Mouse (Mus musculus) spleen, postnatal 14 days (tissue): ENCODE data around the gene Fam222b.

Experiments
- DNase-seq, 2 experiments: peaks; one replicate each; pipeline ENCODE4 v3.0.0; 2021 to 2022; ENCODE audit warnings: low spot score in 2 of 2

Gene Fam222b

DNA sequence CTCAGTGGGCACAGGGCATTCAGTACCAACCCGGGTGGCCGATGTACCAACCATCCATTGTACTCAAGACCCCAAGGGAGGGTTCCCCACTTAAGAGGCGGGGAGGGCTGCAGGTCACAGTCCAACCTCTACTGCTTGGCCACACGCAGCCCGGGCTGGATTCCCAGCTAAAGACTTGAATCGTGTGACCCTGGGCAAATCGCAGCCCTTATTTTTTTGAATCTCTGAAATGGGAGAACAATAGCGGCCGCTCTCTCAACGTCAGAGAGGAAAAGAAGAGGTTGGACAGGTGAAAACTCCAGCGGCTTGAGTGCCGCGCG is 70.1 kb downstream of the Fam222b start:
- DNase-seq, result no peak

DNA sequence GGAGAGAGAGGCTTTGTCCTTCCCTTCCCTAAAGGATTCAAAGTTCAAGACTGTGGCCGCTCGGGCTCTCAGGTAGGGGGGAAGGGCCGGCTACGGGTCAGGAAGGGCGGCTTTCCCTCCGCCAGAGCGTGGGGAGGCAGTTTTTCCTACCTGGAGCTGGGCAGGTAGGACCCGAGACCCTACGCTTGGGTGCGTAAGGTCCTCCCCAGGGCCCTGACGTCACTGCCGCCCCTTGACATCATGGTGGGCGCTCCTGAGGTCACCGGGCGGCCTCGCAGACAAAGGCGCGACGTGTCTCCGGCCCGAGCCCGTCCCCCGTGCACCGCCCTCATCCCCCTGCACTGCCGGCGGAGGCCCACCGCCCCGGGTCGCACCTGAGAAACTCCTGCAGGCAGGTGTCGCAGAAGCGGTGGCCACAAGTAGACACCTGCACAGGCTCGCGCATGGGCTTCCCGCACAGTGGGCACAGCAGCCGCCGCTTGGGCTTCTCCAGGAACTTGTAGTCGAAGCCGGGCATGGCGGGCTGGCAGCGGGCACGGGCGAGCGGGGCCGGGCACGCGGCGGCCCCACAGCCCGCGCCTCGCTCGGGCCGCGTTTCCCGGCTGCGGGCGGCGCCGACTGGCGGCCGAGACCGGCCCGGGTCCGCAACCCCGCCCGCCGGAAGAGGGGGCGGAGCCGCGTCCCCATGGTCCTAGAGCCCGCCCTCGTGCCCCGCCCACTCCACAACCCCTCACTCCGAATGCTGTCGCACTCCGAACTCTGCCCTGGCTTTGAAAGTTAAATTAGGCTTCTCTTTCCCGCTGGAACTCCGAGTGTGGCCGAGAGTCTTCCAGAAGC is 70.7 kb downstream of the Fam222b start, which contains the start of gene Traf4:
TSS of gene Traf4 (minus strand) at position 666 of the 837 bp plus-strand sequence.
- peak; percentile 71 to 74 for DNase-seq

DNA sequence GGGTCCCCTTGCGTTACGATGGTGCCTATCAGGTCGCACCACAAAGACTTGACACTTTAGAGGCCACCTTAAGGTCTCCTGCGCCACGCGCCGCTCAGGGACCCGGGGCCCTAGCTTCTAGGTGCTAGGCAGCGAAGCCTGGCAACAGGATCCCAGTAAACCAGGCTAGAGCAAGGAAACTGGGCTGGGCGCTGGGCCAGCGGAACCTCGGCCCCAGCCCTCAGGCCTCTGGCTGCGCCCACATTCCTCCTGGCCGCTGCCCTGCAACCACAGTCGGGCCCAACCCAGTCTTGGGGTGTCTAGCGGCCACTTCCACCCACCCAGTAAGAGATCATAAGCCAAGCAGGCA is 71.3 kb downstream of the Fam222b start:
- peak in 1 of 2 experiments; percentile 30 for DNase-seq

DNA sequence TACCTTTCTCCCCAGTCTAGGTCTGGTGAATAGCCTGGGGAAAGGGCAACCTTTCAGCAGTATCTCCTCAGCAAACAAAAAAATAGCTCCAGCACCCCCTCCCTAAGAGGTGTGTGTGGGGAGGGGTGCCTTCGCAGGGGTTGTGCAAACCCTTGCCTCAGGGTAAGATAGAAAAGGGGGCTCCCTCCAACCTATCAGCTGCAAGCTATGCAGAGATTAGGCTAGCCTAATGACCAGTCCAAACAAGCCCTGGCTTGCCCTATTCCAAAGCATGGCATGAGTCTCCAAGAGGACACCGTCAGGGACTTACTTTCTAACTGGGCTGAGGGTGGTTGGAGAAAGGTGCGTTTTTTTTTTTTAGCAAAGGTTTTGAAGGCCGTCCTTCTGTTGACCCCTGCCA is 71.7 kb downstream of the Fam222b start:
- DNase-seq, result no peak

DNA sequence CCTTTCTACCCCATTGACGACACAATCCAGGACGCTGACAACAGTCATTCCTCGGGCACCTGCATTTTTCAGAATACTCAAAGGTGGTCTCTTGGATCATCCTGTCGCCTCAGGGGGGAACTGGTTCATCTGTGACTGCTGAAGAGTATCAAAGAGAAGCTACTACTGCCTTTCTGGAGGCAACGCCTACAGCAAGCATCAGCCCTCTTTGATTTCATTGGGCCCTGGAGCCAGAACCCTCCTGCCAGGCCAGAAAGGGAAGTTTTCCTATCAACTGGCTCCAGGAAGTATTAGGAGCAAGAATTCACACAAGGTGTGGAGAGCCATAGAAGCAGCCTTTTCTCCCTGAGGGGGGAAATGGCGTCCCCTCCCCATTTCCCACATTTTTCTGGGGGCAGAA is 72.2 kb downstream of the Fam222b start:
- DNase-seq, result no peak

DNA sequence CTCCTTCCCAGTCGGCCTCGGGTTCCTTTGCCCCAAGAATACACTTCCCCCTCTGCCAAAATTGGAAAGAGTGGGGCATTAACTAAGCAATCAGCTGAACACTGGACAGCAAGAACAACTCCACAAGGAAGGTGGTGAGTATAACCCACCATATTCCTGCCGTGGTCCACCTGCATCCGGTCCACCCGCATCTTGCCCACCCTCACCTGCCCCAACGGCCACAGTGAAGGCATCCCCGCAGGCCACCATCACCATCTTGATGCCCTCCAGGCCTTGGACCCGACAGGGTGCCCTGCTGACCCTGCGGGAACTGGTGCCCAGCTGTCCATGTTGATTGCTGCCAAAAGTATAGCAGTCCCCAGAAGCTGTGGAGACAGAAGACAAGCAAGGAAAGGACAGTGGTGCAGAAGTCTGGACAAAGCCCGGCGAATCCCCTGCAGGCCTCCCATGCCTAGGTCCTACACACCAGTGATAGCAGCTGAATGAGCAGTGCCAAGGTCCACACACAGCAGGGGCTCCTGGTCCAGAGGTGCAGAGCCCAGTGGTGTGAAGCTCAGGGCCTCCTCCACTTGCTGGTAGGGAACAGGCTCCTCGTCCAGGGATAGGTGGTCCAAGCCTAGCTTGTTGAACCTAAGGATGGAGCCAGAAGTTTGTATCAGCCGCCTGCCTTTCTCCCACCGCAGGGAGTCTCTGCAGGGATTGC is 72.9 kb downstream of the Fam222b start:
- no peak for DNase-seq

- peak in 1 of 2 experiments; percentile 42 for DNase-seq
Observed at GRCm38 (mm10) chr11:78168541-78169468, 74.3 kb downstream of the Fam222b start.

DNA sequence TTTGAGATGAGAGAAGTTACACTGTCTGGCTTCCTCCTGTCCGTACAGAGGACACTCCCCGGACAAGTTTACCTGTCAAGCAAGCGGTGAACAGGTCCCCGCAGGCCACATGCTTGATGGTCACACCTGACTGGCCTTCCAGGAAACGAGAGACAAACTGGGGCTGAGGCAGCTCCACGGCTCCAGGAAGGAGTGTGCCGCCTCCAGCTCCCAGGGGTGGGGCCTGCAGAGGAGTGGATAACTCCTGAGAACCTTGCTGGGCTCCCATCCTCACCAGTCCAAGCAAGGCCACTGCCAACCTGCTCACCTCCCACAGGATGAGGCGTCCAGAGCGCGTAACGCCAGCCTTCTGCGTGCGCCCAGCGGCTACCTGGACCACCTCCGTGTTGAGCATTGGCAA is 75.8 kb downstream of the Fam222b start:
- DNase-seq, result no peak

- no peak for DNase-seq
Observed at GRCm38 (mm10) chr11:78171328-78171727, 76.9 kb downstream of the Fam222b start.

DNA sequence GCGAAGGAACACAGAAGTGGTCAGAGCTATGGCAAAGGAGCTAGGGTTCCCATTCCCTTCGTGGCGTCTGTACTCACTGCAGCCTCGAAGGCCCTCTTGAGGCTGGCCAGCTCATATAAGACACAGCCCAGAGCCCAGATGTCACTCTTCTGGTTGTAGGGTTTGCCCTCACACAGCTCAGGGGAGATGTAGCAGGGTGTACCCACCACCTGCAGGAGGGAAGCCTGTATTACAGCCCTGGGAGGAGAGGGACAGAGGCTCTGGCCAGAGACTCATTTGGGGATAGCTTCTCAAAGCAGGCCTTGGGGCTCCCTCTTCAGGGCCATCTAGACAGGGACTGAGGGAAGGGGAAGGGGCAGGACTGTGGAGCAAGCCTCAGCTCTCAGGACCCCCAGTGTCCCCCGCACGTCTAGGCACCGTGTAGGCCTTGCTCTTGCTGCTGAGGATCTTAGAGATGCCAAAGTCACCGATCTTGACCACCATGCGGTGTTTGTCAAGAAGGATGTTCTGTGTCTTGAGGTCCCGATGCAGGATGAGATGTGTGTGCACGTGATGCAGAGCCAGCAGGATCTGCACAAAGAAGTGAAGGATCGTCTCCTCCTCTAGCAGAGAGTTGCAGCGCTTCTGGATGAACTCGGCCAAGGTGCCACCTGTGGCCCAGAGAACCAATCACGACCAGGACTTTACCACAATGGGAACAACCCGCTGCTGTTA is 77.7 kb downstream of the Fam222b start:
- no peak for DNase-seq

GRCm38 (mm10) chr11:78172748-78173383 is 78.4 kb downstream of the Fam222b start:
- no peak for DNase-seq

- DNase-seq, result no peak
Observed at GRCm38 (mm10) chr11:78174506-78174905, 80.0 kb downstream of the Fam222b start.

- DNase-seq, result no peak
Observed at GRCm38 (mm10) chr11:78175771-78176401, 81.4 kb downstream of the Fam222b start.

DNA sequence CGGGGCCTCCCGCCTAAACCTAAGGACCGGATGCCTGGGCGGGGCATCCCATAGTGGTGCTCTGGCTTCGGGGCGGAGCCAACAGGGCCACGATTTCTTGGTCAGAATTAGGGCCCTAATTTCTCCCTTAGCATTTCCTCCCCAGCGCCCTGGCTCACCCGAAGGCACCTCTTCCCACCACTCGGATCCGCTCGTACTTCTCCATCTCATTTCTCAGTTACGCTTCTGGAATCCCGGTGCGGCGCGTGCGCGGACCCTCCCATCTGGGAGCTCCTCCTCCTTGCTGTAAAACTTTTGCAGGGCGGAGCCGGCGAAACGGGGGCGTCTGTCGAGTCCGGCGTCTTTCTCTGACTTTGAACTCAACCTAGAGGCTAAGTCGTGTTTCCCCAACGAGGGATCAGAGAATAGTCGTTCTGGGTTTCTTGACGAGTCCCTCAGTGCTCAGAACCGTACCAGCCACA is 82.0 kb downstream of the Fam222b start, which contains the start of the genes Nek8 and Tlcd1:
TSS of gene Nek8 (minus strand) at position 274 of the 461 bp plus-strand sequence.
TSS of gene Tlcd1 (plus strand) at position 310 of the 461 bp plus-strand sequence.
- DNase-seq, result peak; percentile 90 to 92

- no peak for DNase-seq
Observed at GRCm38 (mm10) chr11:78176905-78177331, 82.5 kb downstream of the Fam222b start.

DNA sequence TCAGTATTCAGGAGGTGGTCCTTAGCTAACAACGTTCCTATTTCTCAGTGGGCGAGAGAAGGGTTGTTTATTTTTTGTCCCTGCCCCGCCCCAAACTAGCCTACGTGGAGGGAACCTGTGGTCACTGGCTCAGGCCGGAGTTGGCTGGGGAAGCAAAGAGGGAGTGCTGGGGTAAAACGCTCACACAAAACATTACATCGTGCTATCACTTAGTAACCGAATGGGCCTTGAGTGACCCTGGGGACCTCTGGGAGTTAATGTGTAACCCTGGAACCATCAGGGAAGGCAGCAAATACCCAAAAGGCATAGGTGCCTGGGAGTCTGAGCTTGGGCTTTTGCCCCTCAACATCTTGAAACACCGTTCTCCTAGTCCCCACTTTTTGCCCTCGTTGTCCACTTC is 83.0 kb downstream of the Fam222b start:
- DNase-seq, result peak in 1 of 2 experiments; percentile 47

GRCm38 (mm10) chr11:78177903-78178858 is 83.7 kb downstream of the Fam222b start:
- DNase-seq, result peak; percentile 92 to 95

GRCm38 (mm10) chr11:78178859-78179437 is 84.5 kb downstream of the Fam222b start:
- no peak for DNase-seq
